Mouse (Mus musculus) limb, embryonic 12.5 days (tissue): ENCODE results near the gene Hmcn2. TPM values are rescaled to one million over a fixed set of nuclear protein-coding genes. Genes with fewer than 3 reads are reported as not detected.

ENCODE experiments used
- ATAC-seq: fragments of 200-750 bp; cut with Nextera tagmentation; 2 replicates; pipeline ENCODE4 v1.8.0; 2017; ENCODE audit warnings: low read depth, moderate TSS enrichment; ENCODE audit not compliant: insufficient number of reproducible peaks, insufficient read depth, low FRiP score, low TSS enrichment
- H3K27ac ChIP-seq: fragments of 300-500 bp; sonication (generic); 2 replicates; pipeline ENCODE4 v1.5.1; 2016; ENCODE audit warnings: mild to moderate bottlenecking, moderate library complexity
- H3K27me3 ChIP-seq: fragments of 300-500 bp; sonication (generic); 2 replicates; pipeline ENCODE4 v1.6.1; 2016; ENCODE audit warnings: mild to moderate bottlenecking, moderate library complexity
- H3K36me3 ChIP-seq: fragments of 300-500 bp; sonication (generic); 2 replicates; pipeline ENCODE4 v1.6.1; 2016; ENCODE audit warnings: mild to moderate bottlenecking, moderate library complexity
- H3K4me1 ChIP-seq: fragments of 300-500 bp; sonication (generic); replicated peaks from 2 replicates; pipeline ENCODE4 v1.6.1; 2016
- H3K4me2 ChIP-seq: fragments of 300-500 bp; sonication (generic); 2 replicates; pipeline ENCODE4 v1.6.1; 2016; ENCODE audit warnings: mild to moderate bottlenecking, moderate library complexity
- H3K4me3 ChIP-seq: fragments of 300-500 bp; sonication (generic); replicated peaks from 2 replicates; pipeline ENCODE4 v1.5.1; 2016; ENCODE audit warnings: mild to moderate bottlenecking
- H3K9ac ChIP-seq: fragments of 300-500 bp; sonication (generic); replicated peaks from 2 replicates; pipeline ENCODE4 v1.6.1; 2016; ENCODE audit warnings: mild to moderate bottlenecking, moderate library complexity
- H3K9me3 ChIP-seq: fragments of 300-500 bp; sonication (generic); 2 replicates; pipeline ENCODE4 v1.6.1; 2016; ENCODE audit warnings: mild to moderate bottlenecking, moderate library complexity
- WGBS: fragments of 180-500 bp; shearing (Covaris S2); methylation state at CpG from one replicate; pipeline ENCODE4 v1.1.7; 2016; 5-methylcytosine and 5-hydroxymethylcytosine counted together
- polyA plus RNA-seq: library from polyadenylated mRNA; unstranded; fragments of >200 nt; fragmentation: Nextera tagmentation; extraction: Ambion mirVana; gene quantifications from 2 replicates; pipeline ENCODE4 v1.2.1, GENCODE M21; 2016

Hmcn2 gene
- polyA plus RNA-seq, 1 experiment from 2014 or later = not detected

- WGBS = 56% methylated on average over 4 of the region's 4 CpGs
- Histone ChIP-seq H3K4me3 (no peak overlapping the region), H3K27ac (no peak overlapping the region), H3K27me3 (no peaks in the 10 kb centered on the region), H3K9ac (no peak overlapping the region), H3K4me1 (peaks cover 35% of the 10 kb centered on the region), H3K36me3 (no peaks in the 10 kb centered on the region), H3K9me3 (no peaks in the 10 kb centered on the region), H3K4me2 (no peak overlapping the region)
- no peak for ATAC-seq
These were observed 131.8 kb downstream of the Hmcn2 start for GRCm38 (mm10) chr2:31446036-31446435.

GRCm38 (mm10) chr2:31446456-31446855 lies 132.2 kb downstream of the Hmcn2 start:
- ATAC-seq = no peak
- Histone ChIP-seq H3K4me1 (peaks cover 35% of the 10 kb centered on the region), H3K9ac (no peak overlapping the region), H3K4me2 (no peak overlapping the region), H3K36me3 (no peaks in the 10 kb centered on the region), H3K27ac (no peak overlapping the region), H3K4me3 (no peak overlapping the region), H3K9me3 (no peaks in the 10 kb centered on the region), H3K27me3 (no peaks in the 10 kb centered on the region)
- WGBS = 59% methylated on average over 4 of the region's 4 CpGs

- Histone ChIP-seq H3K4me3 (no peak overlapping the region), H3K4me2 (no peak overlapping the region), H3K27me3 (no peaks in the 10 kb centered on the region), H3K27ac (no peak overlapping the region), H3K9me3 (no peaks in the 10 kb centered on the region), H3K4me1 (peaks cover 39% of the 10 kb centered on the region), H3K9ac (no peak overlapping the region), H3K36me3 (no peaks in the 10 kb centered on the region)
- WGBS = 77% methylated on average over 2 of the region's 2 CpGs
- no peak for ATAC-seq
These were observed 133.3 kb downstream of the Hmcn2 start for GRCm38 (mm10) chr2:31447536-31447935.

DNA sequence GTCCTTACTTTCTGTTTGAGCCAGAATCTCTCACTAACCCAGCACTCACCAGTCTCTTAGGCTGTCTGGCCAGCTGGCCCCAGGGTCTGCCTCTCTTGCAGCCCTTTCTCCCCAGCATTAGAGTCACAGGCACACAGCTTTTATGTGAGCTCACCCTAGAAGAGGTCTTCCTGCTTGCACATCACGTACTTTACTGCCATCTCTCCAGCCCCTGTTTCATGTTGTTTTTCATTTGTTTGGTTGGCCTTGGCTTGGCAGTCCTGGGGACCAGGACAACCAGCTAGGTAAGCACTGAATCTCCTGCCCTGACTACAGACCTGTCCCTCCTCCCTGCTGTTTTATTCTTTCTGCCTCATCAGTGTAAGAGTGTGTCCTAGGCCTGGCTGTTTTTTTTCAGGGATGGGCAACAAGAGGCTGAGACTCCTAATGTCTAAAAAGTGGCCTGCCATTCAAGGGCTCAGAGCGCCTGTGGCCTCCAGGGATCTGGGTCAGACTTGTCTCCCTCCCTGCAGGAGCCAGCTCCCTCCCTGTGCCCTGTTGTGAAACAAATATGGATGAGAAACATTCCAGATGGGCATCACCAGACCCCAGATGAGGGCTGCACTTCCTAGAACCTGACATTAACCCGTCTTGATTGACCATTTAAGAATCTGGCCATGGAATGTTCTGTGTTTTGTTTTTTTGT lies 134.7 kb downstream of the Hmcn2 start:
- Histone ChIP-seq H3K36me3 (no peaks in the 10 kb centered on the region), H3K4me3 (no peak overlapping the region), H3K27ac (peak overlapping the region; percentile 41; the same call in 1 of the 2 replicates), H3K4me2 (no peak overlapping the region), H3K9ac (no peak overlapping the region), H3K27me3 (no peaks in the 10 kb centered on the region), H3K4me1 (peaks cover 35% of the 10 kb centered on the region), H3K9me3 (no peaks in the 10 kb centered on the region)
- no peak for ATAC-seq
- 56% methylated on average over 3 of the region's 3 CpGs for WGBS

GRCm38 (mm10) chr2:31449441-31449815 lies 135.2 kb downstream of the Hmcn2 start:
- Histone ChIP-seq H3K4me1 (peaks cover 40% of the 10 kb centered on the region), H3K36me3 (no peaks in the 10 kb centered on the region), H3K27me3 (no peaks in the 10 kb centered on the region), H3K27ac (0 out of 2 replicates have a peak overlapping the region, but pooled peaks have one; percentile 41), H3K4me2 (no peak overlapping the region), H3K9me3 (no peaks in the 10 kb centered on the region), H3K4me3 (no peak overlapping the region), H3K9ac (no peak overlapping the region)
- no peak for ATAC-seq
- WGBS = 52% methylated on average over 4 of the region's 4 CpGs

GRCm38 (mm10) chr2:31449902-31450301 lies 135.7 kb downstream of the Hmcn2 start:
- no peak overlapping the region for H3K4me2 ChIP-seq
- 95% methylated on average over 4 of the region's 4 CpGs for WGBS
- peaks cover 40% of the 10 kb centered on the region for H3K4me1 ChIP-seq
- H3K4me3 ChIP-seq = no peak overlapping the region
- H3K9ac ChIP-seq = no peak overlapping the region
- H3K9me3 ChIP-seq = no peaks in the 10 kb centered on the region
- no peak overlapping the region for H3K27ac ChIP-seq
- no peaks in the 10 kb centered on the region for H3K36me3 ChIP-seq
- H3K27me3 ChIP-seq = no peaks in the 10 kb centered on the region
- ATAC-seq = no peak

- ATAC-seq = no peak
- peaks cover 40% of the 10 kb centered on the region for H3K4me1 ChIP-seq
- 46% methylated on average over 3 of the region's 3 CpGs for WGBS
These were observed 136.4 kb downstream of the Hmcn2 start for GRCm38 (mm10) chr2:31450661-31451060.

GRCm38 (mm10) chr2:31451530-31451929 lies 137.3 kb downstream of the Hmcn2 start:
- no peak for ATAC-seq
- Histone ChIP-seq H3K9ac (no peak overlapping the region), H3K27ac (no peak overlapping the region), H3K4me1 (peaks cover 40% of the 10 kb centered on the region), H3K4me2 (no peak overlapping the region), H3K27me3 (no peaks in the 10 kb centered on the region; the same call in 1 of the 2 replicates), H3K4me3 (no peak overlapping the region), H3K9me3 (no peaks in the 10 kb centered on the region), H3K36me3 (no peaks in the 10 kb centered on the region)
- 32% methylated on average over 1 of the region's 1 CpGs for WGBS

More at GRCm38 (mm10) chr2:31450661-31451060, 136.4 kb downstream of the Hmcn2 start:
- Histone ChIP-seq H3K4me2 (no peak overlapping the region), H3K4me3 (no peak overlapping the region), H3K36me3 (no peaks in the 10 kb centered on the region), H3K27ac (no peak overlapping the region), H3K9ac (no peak overlapping the region), H3K9me3 (no peaks in the 10 kb centered on the region), H3K27me3 (no peaks in the 10 kb centered on the region; the same call in 1 of the 2 replicates)

GRCm38 (mm10) chr2:31453011-31453410 lies 138.8 kb downstream of the Hmcn2 start:
- H3K4me2 ChIP-seq = no peak overlapping the region
- WGBS = 81% methylated on average over 13 of the region's 13 CpGs
- no peak for ATAC-seq
- peaks cover 12% of the 10 kb centered on the region for H3K27me3 ChIP-seq
- no peaks in the 10 kb centered on the region for H3K9me3 ChIP-seq
- H3K36me3 ChIP-seq = no peaks in the 10 kb centered on the region
- H3K4me3 ChIP-seq = no peak overlapping the region
- H3K9ac ChIP-seq = no peak overlapping the region
- H3K4me1 ChIP-seq = peaks cover 40% of the 10 kb centered on the region
- H3K27ac ChIP-seq = no peak overlapping the region

- 36% methylated on average over 11 of the region's 11 CpGs for WGBS
- H3K4me2 ChIP-seq = no peak overlapping the region
These were observed 139.5 kb downstream of the Hmcn2 start for GRCm38 (mm10) chr2:31453559-31454177.

DNA sequence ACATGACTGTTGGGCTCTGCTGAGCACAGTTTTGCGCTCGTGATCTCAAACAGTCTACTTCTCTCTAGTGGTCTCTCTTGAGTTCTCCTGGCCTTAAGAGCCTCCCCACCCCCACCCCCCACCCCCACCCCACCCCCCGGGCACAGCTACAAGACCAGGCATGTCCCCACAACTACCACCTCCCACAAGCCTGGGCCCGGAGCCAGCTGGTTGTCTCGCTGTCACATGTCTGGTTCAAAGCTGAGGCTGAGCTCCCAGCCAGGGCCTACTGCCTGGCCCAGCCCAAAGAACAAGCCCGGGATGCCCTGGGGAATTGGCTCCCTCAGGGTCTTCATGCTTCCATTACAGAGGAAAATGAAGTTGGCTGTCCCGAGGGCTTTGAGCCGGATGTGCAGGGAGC lies 140.1 kb downstream of the Hmcn2 start:
- Histone ChIP-seq H3K4me1 (peaks cover 41% of the 10 kb centered on the region), H3K27me3 (peaks cover 24% of the 10 kb centered on the region)
- no peak for ATAC-seq

More at GRCm38 (mm10) chr2:31453559-31454177, 139.5 kb downstream of the Hmcn2 start:
- Histone ChIP-seq H3K9me3 (no peaks in the 10 kb centered on the region), H3K36me3 (no peaks in the 10 kb centered on the region), H3K9ac (no peak overlapping the region), H3K4me3 (no peak overlapping the region), H3K27me3 (peaks cover 18% of the 10 kb centered on the region), H3K4me1 (peaks cover 43% of the 10 kb centered on the region), H3K27ac (no peak overlapping the region)
- no peak for ATAC-seq

More for the DNA sequence above, 140.1 kb downstream of the Hmcn2 start:
- no peak overlapping the region for H3K27ac ChIP-seq
- WGBS = 71% methylated on average over 7 of the region's 8 CpGs
- H3K4me3 ChIP-seq = no peak overlapping the region
- H3K9ac ChIP-seq = no peak overlapping the region
- no peaks in the 10 kb centered on the region for H3K9me3 ChIP-seq
- H3K4me2 ChIP-seq = no peak overlapping the region
- no peaks in the 10 kb centered on the region for H3K36me3 ChIP-seq
